Mouse (Mus musculus) frontal cortex, adult 2 months (tissue): ENCODE measurements at regions not wholly inside any gene's neighbourhood (a gene's known extent, or its start where the extent isn't known, plus 50 kb on each side); places are given as distances from the start of the nearest gene placed in this dataset.
A peak's percentile ranks its signal among the peaks of the same experiment; 100 is the strongest.
"Not testable (repeated sequence)": the region's sequence is repeated elsewhere in the genome, so short reads cannot be mapped to it uniquely, and the experiment has no call there.

Experiments
- DNase-seq, 2 experiments: peaks; one replicate each; pipeline ENCODE4 v3.0.0; 2022; ENCODE audit warnings: low spot score in 1 of 2; ENCODE audit errors: extremely low spot score in 1 of 2

DNA sequence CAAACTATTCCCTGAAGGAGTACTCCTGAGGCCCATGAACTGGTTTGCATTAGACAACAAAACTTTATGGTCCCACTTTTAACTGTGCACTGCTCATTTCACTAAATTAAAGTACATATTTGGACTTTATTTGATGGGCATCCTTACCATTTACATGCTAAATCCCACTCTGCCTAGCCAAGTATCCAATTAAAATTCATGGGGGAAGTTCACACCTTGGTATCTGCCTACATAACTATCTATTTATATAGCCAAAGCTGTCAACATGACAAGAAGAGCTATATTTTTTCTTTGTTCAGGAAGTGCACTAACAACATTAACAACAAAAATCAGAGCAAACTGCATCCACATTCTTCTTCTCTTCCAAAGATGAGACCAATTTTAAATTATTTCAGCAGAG lies 317.7 kb upstream of the Nwd2 start:
- DNase-seq = peak in 1 of 2 experiments; percentile 27

DNA sequence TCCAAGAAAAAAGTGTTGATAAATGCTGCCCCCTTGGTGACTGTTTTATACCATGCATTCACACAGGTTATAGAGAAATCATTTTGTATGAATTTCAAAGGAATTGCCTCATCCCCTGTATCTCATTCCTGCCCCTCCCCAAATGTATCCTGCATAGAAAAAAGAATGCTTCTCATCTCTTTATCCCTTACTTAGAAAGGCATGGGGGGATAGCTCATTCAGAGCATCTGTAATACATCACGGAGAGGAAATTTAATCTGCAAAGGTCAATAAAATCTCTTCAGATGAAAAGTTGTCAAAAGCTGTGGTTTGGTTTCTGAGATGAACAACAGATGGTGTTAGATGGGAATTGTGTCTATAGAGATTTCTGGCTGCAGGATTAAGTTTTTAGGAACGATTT lies 297.8 kb upstream of the Nwd2 start:
- no peak for DNase-seq

DNA sequence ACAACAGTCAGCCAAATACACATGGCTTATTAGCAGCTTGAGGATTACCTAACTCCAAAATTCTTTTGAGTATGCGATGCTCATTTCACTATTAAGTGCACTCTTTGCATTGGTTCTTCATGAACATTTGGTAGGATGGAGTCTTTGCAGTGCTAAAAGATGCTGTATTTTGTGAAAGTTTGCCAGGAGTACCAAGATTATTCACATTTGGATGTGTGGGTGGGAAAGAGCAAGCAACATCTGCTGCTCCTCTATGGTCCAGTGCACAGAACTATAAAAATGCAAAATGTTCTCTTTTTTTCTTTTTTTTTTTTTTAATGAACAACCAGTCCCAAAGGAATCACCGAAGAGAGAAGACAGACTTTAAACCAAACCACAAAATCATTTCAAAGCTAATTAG lies 256.9 kb upstream of the Nwd2 start:
- peak; percentile 46 to 76 for DNase-seq

DNA sequence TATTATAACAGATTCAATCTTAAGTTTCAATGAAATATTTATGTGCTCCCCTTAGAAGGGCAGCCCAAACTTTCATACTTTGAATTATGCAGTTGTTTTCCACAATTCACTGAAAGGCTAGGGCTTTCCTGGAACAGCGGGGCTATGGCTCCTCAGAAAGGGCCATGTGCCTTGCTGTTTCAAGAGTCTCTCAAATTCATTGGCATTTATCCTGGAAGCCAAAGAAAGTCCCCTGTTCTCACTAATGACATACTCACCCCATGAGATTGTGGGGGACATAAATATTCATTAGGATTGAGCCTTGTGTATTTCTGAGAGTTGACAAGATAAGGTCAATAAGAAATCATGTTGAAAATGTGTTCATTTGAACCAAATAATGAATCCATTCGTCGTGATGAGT lies 250.9 kb upstream of the Nwd2 start:
- DNase-seq = no peak

DNA sequence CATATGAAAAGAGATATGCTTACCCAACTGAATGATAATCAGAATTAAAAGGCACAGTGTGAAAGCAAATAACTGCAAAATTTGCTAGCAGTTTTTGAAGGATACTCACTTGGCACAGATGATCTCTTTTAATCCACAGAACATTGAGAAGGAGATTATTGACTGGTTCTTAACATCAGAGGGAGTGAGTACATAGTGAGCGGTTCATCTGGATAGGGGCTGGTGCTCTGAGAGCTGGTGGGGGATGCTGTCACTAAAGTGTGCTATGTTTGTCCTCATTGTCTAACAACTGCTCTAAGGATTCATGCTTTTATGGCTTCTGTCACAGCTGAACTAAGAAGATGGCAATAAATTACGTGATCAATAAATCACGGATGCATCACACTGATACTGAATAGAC lies 218.7 kb upstream of the Nwd2 start:
- no peak for DNase-seq

DNA sequence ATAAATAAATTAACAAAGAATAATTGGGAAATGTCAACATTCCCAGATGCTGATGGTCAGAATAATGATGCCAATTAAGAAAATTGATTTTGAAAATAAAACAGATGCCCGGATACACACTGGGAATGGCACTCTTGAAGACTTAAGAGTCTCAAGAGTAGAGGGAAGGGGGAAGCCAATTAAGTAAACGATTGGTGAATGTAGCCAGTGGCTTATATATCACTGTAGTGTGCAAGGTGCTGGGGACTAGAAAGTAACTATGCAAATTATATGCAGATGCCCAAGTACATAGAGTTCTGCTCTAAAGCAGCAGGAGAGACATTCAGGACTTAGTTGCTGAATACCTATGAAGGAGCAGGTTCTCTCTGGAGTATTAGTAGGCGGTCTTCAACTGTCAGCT lies 204.5 kb upstream of the Nwd2 start:
- no peak for DNase-seq

DNA sequence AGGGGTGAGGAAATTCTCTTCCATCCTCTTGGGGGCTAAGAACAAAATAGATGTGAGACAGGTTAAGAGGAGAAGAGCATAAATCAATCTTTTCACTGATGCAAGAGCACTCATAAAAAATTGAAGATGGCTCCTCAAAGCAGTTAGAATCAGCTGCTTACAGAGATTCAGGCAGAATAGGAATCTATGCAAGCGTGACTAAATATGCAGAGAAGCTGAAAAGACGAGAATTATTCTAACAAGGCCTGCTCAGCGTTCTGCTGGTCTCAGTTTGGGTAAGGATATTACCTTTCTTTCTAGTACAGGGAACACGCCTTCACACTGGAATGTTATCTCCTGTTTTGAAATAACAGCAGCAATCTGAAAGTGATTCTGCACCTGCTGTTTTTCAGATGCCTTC lies 203.7 kb upstream of the Nwd2 start:
- no peak for DNase-seq

DNA sequence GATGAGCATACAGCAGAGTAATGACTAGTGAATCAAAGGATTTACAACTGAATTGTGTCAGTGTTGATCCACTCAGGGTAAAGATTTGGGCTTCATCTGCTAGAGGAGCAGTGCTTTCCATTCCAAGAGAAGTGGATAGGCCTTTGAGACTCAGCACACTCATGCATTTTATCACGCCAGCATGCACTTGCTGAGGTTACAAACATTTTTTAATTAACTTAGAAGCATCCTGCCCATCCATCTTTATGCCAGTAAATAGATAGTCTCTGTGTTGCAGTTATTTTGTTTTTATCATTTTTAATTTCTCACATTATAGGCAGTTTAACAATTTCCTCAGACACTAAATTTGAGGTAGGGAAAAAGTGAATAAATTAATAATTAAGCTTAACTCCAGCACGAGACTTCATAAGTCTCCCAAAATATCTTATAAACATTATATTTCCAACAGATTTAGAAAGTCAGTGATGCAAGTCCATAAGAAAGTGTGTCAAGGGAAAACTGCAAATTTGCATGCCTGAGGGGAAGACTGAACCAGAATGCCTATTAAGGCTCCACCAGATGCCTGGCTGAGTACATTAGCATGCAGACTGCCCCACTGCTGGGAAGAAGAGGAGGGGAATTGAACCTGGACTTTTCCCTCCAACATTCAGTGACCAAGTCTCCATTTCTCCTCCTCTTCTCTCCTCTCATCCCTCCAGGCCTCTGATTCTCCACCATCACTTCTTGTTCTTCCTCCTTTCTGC lies 180.2 kb upstream of the Nwd2 start:
- no peak for DNase-seq

DNA sequence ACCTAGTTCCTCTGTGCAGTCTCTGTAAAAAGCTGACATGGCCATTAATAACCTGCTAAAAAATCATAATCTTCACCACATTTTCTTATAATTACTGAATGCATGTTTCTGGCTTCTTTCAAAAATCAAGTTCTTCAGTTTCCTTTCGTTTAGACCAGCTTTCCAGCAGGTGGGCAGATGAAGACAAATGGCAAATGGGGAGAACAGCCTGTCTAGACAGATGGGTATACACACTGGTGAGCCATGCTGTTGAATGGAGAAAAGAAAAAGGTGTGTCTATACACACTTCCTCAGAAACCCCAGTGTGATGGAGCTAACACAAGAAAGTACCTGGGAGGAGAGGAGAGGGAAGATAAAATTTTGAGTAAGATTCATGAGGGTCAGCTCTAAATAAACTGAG lies 179.2 kb upstream of the Nwd2 start:
- DNase-seq = no peak

DNA sequence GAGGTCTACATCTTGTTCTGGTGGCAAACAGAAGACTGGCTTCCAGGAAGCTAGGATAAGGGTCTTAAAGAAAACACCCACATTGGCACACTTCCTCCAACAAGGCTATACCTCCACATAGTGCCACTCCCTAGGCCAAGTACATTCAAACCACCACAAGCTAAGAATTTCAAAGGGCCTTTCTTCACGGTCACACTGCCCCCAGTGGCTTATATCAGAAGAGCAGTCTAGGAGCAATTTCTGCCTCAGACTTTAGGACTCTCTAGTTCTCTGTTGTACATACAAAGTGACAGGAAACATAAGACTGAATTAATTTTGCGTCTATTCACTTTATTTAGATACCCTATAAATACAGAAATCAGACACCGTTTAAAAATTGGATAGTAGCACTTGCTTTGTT lies 175.7 kb upstream of the Nwd2 start:
- no peak for DNase-seq

DNA sequence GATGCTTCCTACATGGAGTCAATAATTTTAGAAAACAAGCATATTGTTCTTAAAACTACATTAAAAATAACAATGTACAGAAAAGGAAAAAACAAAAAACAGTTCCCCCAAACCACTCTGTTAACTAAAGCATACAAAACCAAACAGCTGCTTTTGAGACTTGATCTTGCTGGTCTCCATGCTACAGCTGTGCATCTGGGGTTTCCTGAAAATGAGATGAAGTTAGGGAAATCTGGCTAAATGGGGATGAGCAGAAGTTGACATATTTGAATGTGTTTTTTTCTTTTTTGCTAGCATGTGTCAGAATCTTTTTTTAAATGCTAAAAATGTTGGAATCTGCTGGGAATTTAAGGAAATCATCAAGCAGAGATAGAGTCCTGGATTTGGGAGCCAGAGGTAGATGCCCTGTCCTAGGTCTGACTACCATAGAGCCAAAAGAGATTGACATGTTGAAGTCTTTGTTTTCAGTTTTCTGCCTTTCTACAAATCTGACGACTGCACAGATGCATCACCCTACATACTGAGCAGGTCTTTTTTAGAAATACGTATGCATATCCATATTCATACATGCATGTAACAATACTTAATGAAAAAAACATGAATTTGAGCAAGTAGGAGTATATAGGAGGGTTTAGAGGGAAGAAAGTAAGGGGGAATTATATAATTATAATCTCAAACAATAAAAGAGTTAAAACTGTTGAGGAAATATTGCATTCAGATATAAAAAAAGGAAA lies 172.5 kb upstream of the Nwd2 start:
- DNase-seq = no peak

DNA sequence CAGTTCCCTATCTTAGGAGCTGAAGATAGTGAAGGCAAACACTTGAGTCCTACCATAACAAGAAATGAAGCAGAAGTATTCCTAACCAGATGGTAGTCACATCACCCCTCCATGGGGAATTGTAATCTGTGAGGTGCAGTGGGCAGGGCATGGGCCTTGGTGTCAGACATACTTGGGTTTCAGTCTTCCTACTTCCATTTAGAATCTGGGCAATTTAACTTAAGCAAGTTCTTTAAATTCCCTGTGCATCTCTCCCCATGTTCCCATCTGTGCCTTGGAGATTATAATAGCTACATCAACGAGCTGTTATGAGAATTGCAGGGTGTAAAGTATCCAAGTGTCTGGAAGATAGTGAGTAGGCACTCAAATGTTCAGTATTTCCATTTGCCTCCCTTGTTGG lies 149.9 kb upstream of the Nwd2 start:
- DNase-seq = peak; percentile 73 to 78

DNA sequence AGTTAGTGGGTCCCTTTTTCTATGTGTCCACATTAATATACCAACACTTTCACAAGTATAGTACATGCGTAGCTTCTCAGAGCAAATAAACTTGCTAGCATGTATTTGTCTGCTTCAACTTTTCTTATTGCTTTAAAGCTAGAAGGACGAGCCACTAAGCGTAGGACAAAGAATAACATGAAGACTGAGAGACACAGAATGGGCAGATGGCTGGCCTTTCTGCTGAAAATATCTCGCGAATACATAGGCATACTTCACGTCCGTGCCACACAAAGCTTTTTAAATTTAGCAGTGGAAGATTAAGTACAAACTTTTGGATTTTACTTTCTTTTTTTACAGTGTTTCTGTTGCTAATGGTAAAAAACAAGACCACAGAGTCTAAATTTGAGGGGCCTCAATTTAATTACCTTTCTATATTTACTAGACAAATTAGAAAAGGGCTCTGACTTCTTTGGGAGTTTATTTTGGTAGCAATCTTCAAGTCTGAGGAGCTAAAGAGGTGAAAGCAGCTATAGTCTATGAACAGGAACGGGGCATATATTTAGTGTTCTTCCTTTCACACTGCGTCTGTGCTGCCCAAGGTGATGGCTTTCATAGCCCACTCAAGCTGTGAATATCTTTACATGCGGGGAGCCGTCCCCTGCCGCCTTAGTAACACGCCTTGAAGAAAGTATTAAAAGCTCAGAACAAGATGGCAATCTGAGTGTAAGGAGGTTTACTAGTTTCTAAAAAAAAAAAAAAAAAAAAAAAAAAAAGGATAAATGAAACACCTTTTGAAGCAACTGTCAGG lies 145.7 kb upstream of the Nwd2 start:
- peak; percentile 63 to 69 for DNase-seq

DNA sequence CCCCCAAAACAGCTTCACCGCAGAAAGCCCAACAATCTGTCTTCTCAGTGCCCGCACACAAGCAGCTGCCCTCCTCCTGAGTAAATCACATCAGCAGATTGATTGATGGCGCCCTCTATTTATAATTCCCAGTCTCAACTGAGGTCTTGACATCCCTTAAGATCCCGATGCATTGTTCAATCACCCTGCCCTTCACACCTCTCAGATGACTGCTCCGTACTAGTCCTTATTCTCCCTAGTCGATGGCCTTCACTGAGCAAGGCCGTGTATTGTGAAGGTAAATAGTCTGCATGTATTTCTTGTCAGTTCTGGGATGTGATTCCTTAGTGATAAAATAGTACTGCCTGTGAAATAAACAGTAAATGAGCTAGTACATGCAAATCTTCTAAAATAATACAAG lies 114.7 kb upstream of the Nwd2 start:
- DNase-seq = no peak

DNA sequence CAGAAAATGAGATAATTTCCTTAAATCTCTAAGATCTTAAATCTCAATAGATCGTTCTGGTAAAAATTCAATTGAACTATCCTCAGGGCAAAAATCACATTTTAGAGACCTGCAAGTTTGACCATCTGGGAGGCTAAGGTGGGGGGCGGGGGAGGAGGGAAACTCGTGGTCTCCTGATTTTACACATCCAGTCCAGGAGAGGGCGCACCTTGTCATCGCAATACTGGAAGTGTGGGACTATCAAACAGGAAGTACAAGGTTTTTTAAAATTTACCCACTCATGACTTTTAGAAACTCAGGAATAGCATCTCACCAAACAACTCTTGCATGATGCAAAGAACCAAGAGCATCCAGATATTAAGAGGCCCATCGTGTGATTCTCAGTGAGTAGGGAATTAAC lies 108.4 kb upstream of the Nwd2 start:
- no peak for DNase-seq

DNA sequence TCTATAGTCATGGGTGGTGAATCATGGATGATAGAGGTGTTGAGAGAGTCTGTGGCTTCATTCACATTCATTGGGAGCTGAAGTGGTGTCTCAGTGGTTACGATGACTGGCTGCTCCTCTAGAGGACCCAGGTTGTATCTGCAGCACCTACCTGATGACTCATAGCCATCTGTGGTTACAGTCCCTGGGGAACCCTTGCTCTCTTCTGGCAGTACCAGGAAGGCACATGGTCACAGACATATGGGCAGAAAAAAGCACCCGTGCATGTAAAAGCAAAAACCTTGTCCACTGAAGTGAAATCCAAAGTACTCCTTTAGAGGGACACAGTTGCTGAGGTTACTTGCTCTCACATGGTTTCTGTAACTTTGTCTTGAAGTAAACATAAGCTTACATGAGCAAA lies 103.4 kb upstream of the Nwd2 start:
- no peak for DNase-seq

DNA sequence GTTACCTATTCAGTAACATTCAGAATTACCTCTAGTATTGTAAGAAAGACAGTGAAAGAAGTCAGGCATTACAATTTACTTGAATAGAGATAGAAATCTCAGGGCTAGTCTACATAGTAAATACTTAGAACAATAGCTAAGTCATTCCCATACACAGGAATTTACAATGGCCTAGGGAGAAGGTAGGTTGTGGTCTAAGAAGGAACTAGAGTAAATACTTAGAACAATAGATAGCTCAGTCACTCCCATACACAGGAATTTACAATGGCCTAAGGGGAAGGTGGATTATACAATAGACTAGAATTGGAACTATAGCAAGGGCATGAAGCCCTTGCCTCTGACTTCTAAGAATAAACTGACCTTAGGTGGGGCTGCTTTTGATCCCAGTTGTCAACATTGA lies 83.0 kb upstream of the Nwd2 start:
- not testable (repeated sequence) for DNase-seq

DNA sequence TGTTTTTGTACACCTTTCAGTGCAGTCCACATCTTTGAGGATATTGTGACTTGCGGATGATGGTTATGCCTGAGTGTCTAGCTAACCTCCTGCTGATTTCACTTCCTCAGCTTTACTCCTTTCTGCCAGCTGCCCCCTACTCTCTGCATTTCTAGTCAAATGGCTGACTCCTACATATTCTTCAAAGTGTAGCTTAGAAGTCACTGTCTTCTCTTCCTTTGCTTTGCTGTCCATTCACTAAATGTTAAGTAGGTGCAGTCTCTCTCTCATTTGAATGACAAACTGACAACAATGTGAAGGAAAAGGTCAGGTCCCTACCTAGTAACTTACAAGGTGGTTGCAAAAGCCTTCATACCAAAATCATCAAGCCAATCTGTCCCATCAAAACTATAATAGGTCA lies 73.5 kb upstream of the Nwd2 start:
- no peak for DNase-seq

DNA sequence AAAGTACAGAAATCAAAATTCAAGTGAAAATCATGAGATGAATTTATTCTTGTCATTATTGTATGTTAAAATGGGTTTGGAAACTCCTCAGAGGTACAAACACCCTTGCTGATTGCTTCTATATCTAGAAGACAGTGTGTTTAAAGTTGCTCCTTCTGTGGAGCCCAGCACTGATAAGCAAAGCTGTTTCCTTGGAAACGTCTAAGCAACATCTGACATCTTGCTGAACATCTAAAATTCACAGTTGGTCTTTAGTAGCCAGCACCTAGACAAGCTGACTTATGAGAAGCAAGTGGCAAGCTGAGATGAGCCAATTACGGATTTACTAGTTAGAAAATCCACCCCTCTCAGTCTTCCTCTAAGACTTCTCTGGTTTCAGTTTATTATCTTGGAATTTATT lies 69.5 kb upstream of the Nwd2 start:
- peak; percentile 22 to 28 for DNase-seq

DNA sequence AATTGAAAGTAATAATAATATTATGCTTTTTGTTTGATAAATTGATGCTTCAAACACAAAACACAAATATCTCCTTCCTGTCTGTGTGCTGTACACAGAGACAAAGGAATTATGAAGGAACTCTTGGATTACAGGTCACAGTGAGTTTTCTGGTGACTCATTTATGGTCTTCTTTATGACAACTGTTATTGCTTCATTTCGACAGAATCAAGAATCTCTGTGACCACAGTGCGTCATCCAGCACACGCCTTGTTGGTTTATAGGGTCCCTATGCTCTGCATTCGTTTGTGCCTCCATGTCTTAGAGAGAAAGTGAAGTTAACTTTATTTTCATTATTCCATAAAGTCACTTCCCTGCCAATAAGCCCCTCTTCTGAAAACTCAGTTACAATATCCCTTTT lies 61.9 kb upstream of the Nwd2 start:
- no peak for DNase-seq

DNA sequence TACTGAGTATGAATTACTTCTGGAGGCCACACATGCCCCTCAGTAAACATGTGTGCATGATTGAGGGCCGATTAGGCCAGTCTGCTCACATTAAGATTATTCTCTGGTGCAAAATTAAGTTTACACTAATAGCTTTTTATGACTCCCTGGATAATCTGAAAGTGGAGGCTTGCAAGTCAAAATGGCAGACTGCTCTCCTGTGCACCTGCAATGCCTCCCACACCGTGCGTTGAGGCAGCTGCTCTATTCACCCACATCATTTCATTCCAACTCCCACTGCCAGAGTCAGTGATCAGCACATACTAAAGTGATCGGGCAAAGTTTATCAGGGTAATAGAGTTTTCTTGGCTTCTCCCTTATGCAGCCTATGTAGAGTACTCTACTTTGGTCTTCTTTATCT lies 61.0 kb upstream of the Nwd2 start:
- no peak for DNase-seq
